Mouse (Mus musculus): ENCODE results near the gene Nutf2.

DNA sequence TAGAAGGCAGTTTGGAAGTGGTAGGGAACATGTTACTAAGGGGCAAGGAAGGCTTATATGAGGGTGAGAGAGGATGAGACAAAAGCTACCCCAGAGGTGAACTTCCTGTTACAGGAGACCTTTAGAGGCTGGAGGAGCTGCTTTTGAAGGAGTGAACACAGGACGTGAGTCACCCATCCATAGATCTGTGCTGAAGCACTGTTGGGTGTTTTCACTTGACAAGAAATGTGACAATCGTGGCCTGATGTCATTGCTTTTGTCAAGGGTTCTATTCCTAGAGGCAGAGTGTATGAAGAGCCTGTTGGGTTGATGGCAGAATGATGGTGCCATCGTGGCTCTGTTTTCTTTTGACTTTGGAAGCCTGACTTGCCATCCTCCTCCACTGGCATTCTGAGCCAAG is 59.0 kb downstream of the Nutf2 start:
- TF ChIP-seq HCFC1 (IDR thresholded peaks at IDR 0.05; ENCODE audit: borderline replicate concordance, insufficient read depth, low read length) (no peak), MAFK (IDR thresholded peaks at IDR 0.05; ENCODE audit: insufficient read depth, low read depth, low read length) (no peak), ZC3H11A (IDR thresholded peaks at IDR 0.05; ENCODE audit: borderline replicate concordance, low read depth, low read length) (no peak)

Data from ES-E14 (cell line).